Mouse (Mus musculus) B cell, adult (primary cell): Measurements from ENCODE around the gene Rad51b. TPM values are rescaled to one million over a fixed set of nuclear protein-coding genes. Genes with fewer than 3 reads are reported as not detected.

Experiments used
- total RNA-seq: library from RNA; stranded (reverse); gene quantifications from 4 replicates; pipeline ENCODE4 v1.2.4, GENCODE M21; 2023; ENCODE audit not compliant: inconsistent age

Gene Rad51b
- 0.75 to 0.90 TPM (median 0.80 TPM) in 4 replicates for total RNA-seq

GRCm38 (mm10) chr12:79297121-79297576 lies at the start of gene Rad51b:
TSS of gene Rad51b (plus strand) at chr12:79297282.

GRCm38 (mm10) chr12:79296126-79296816 lies 811 bp upstream of the Rad51b start, which contains the start of gene Zfyve26:
TSS of gene Zfyve26 (minus strand) at chr12:79296304.

Other genes with a start within 250 kb of the Rad51b start
- gene Pigh, start 207.6 kb upstream of the Rad51b start, total RNA-seq, result 4.8 to 6.4 TPM (median 5.4 TPM) in 4 replicates
- gene Arg2, start 166.5 kb upstream of the Rad51b start, total RNA-seq, result not detected in 4 replicates
- 74.4 to 82.2 TPM (median 75.1 TPM) in 4 replicates for gene Vti1b, start 124.6 kb upstream of the Rad51b start, total RNA-seq
- gene Rdh11, start 105.0 kb upstream of the Rad51b start, total RNA-seq, result 15.4 to 18.1 TPM (median 16.3 TPM) in 4 replicates
- 13.3 to 18.7 TPM (median 15.5 TPM) in 4 replicates for gene Rdh12, start 88.4 kb upstream of the Rad51b start, total RNA-seq
- 120 to 126 TPM (median 122 TPM) in 4 replicates for gene Zfyve26, start 978 bp upstream of the Rad51b start, total RNA-seq